Mouse (Mus musculus) thymus, postnatal 0 days (tissue): ENCODE data around the gene Urb2. TPM values are rescaled to one million over a fixed set of nuclear protein-coding genes. Genes with fewer than 3 reads are reported as not detected.

Experiments used
- DNase-seq: peaks from one replicate; pipeline ENCODE4 v3.0.0-alpha.2; 2015; ENCODE audit warnings: low spot score
- polyA plus RNA-seq: library from polyadenylated mRNA; unstranded; fragments of >200 nt; fragmentation: Nextera tagmentation; extraction: Ambion mirVana; gene quantifications from 2 replicates; pipeline ENCODE4 v1.2.1, GENCODE M21; 2015

Gene Urb2
- 4.0 and 4.2 TPM in 2 replicates for polyA plus RNA-seq

DNA sequence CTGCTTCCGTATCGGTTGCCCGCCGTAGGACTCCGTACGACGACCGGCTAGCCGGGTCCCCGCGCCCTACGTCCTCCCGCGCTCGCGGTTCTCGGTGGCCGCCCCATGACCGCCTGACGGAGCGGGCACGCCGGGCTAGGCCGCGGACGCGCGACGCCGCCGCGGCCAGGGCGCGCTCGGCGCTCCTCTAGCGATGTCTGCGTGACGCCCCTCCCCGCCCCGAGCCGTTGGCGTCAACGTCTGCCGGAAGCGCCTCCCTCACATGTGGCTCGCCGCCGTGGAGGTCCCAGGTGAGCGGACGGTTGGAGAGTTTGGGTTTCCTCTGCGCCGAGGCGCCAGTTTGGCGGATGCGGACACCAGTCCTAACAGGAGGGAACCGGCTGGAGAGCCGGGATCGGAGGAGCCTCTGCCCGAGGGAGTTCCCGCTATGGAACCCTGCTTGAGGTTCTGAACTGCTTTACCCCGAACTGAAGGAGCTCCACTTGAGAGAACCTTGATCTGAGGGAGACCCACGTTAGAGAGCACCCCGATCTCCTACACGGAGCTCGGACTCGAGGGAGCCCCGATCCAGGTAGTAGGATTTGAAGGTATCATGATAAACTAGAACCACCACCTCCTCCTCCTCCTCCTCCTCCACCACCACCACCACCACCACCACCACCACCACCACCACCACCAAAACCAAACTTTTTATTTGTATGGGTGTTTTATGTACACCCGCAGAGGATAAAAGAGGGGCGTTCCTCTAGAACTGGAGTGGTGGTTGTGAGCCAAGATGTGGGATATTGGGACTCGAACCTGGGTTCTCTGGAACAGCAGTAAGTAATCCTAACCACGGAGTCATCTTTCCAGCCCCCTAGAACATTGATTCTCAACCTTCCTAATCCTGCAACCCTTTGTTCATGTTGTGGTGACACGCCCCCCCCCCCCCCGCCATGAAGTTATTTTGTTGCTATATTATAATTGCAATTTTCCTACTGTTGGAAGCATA lies at the start of gene Urb2, which contains the start of gene Taf5l:
Gene Urb2 (plus strand): TSS at position 272 of the 991 bp plus-strand sequence.
Gene Taf5l (minus strand): TSS at position 161 of the 991 bp plus-strand sequence.
- DNase-seq: peak; percentile 95

DNA sequence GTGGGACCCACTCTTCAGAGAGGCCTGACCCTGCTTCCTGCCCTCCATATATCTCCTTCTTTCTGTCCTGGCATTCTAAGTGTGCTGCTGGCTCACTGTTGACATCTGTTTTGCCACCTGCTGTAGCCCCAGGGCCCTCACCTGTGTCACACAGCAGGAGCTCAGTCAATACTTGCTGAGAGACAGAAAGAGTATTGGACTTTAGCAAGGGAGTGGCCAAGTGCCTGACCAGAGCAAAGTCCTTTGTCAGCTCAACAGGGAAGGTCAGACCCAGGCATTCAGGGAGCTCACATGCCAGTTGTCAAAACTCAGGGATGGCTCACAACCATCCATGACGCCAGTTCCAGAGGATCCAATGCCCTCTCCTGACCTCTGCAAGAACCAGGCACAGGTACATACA lies 47.8 kb upstream of the Urb2 start:
- no peak for DNase-seq

DNA sequence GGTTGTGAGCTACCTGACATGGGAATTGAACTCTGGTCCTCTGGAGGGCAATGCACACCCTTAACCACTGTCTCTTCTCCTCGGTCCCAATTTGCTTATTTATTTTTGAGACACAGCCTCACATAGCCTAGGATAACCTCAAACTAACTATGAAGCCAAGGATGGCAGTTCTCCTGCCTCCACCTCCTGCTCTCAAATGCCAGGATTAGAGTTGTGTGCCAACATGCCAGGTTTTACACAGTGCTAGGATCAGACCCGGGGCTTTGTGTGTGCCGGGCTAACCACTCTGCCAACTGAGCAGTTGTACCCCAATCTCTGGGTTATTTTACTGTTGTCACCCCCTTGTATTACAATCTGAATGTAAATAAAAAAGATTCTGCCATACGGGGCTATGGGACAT lies 43.8 kb upstream of the Urb2 start:
- no peak for DNase-seq

DNA sequence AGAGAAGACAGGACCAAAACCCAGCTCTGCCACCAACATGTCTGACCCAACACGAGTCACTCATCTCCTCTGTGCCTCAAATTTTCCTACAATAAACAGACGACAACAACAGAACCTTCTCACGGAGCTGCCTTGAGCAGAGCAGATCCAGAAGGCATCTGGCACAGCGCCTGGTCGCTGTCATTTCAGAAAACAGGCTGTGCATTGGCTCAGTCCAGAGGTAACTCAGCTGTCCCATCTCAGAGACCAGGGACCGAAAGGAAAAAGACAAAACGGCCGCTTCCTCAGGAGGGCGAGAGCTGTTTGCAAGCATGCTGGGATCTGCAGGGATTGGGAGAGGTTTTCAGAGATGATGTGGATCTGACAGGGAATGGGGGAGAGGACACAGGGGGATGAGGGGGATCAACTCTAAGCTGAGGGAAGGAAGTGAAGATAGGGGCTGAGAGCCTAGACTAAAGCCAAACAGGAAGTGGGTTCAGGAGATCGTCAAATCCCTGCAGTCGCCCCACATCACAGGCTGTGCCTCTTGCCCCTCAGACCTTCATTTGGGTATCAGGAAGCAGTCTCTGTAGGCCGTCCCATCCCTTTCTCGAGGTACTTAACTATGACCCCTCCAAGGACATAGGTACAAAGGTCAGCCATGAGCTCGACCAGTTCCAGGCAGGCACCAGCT lies 43.0 kb upstream of the Urb2 start:
- DNase-seq: peak; percentile 20

DNA sequence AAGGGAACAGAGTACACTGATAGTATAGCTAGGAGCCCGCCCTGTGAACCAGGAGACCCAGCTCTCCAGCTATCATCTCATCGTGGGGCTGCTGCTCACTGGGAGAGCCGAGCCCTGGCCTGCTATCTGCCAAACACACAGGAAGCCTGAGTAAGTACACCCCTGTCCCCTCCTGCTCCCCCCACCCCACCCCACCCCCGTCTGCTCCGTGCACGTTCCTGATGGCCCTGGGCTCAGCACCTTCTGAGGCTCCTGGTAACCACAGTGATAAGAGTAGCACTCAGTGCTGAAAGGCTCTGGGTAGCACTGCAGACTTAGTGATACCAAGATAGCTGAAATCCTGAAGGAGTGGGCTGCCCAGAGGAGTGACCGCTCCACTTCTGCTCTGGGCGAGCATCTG lies 42.4 kb upstream of the Urb2 start:
- DNase-seq: no peak

DNA sequence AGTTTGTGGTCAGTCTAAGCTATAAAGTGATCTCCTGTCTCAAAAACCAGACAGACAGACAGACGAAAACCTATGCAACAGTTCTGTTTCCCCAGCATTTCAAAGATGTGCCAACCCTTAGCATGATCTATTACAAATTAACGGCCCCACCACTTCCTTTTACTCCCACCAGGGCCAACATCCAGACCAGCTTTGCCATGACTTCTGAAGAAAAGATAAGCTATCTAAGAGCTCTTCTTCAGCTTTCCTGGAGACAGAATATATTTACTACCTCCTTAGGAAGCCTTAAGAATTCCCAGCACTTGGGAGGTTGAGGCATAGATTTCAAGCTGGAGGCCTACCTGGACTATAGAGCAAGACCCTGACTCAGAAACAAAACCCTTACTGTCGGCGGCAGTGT lies 41.1 kb upstream of the Urb2 start:
- no peak for DNase-seq

DNA sequence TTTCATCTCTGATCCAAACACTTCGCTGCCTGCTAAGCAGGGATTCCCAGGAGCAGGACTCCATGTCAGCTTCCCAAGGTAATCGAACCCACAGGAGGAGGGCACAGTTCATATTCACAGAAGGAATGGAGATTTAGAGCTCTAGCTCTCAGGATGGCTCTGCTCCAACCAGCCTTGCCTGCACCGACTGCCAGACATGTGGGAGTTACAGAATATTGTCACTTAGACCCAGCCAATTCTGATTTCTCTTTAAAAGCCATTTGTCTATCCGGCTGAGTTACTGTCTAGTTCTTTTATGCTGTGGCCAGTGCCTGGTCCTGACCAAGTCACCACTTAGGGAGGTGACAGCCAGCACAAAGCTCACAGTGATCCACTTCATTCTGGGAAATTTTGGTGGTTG lies 39.6 kb upstream of the Urb2 start:
- no peak for DNase-seq

DNA sequence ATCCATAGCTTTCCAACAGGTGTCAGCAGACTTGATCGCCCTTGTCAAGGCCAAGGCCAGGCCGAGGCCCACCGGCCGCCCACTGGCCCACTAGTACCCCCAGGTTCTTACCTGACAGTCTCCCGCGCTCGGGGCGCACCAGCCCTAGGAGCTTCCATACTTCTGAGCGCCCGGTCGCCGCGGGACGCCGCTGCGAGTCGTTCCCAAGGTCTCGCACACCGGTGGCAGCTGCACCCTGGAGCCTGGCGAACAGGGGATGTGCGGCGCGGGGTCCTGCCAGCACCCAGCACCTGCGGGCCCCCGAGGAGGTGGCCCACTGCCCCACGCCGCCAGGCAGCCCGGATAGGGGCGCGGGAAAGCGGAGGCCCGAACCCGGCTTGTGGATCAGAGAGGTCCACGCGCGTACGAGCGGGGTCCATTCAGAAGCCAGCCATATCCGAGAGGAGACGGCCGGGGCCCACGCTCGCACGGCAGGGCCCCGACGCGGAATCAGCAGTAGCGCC lies 39.0 kb upstream of the Urb2 start:
- DNase-seq: peak; percentile 33

DNA sequence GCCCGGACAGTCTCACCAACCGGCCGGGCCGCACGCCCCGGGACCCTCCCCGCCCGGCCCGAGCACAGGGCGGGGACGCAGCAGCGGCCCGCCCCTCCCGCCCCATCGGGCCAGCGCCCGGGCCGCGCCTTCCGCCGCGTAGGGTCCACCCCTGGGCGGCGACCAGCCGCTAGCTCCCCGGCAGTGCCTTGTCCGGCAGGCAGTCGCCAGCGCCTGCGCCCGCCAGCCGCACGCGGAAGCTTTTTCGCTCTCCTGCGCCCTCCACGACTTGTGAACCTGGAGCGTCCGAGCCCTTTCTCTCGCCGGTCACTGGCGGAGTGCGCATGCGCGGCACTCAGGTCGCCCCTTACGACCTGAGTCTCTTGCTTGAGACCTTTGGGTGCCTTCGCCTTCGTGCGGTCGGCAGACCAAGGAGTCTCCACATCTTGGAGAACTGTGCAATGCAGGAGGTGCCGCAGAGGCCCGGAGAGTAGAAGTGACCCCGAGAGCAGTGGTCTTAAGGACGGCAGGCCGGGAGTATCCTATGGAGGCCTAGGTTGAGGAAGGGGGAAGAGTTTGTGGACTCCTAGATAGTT lies 38.4 kb upstream of the Urb2 start, which contains the start of gene Abcb10:
Gene Abcb10 (minus strand): TSS at position 297 of the 575 bp plus-strand sequence.
- peak; percentile 64 for DNase-seq

DNA sequence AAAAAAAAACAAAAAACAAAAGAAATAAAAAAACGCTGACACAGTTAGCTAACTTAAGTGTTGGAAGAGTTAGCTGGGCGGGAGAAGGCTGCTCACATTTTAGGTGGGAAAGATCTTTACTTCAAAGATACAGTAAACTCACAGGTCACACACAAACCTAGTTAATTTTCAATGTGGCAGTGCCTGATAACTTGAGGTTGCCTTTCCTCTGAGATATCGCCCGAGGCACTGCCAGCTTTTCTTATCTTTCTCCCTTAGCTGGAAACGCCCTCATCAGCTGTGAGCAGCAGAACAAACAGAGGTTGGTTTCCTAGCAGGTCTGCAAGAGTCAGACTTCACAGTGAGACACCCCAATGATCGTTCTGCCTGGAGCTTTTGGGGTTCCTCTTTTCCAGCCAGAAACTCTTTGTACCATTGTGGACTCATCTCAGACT lies 32.7 kb upstream of the Urb2 start:
- no peak for DNase-seq

DNA sequence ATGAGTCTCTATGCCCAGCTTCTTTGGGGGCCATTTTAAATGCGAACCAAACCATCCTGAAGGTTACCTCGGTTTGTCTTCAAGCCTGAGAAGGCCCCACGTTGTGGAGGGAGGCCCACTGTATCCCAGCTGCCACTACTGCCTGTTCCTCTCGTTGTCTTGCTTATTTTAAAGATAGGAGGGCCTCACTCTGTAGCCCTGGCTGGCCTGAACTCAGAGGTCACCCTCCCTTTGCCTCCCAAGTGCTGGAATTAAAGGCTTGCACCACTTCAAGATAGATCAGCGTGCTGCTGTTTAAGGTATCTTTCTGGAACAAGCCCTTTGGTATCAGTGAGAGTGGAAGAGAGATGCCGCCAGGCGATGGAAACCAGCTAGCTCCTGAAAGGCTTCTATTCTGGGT lies 32.2 kb upstream of the Urb2 start:
- no peak for DNase-seq

DNA sequence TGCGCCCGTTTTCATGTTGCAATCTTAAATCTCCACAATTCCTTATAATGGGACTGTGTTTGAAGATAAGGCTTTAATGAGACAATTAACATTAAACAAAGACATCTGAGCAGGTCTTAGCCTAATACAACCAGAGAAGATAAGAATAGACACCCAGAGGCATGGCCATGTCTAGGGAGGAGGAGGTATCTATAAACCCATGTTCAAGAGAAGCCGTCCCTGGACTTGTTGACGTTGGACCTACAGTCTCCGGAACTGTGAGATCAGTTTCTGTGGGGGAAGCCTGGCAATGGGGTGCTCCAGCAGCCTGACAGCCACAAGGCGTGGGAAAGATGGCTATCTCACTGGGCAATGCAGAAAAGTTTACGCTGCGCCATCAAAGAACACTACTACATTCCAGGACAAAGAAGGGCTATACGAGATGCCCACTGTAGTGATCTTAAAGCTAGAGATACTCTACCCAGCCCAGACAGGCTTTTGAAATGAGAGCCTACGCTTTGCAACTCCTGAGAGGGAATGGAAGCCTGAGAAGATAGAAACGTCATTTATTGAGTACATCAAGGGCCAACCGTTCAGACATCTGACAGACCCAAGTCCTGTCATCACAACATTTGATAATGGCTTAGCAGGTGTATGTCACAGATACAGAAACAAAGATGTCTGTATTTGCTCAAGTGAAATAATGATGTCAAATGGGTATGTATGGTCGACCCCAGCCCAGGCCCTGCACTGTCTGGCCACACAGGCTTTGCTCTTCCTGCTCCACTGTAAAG lies 30.8 kb upstream of the Urb2 start:
- no peak for DNase-seq

DNA sequence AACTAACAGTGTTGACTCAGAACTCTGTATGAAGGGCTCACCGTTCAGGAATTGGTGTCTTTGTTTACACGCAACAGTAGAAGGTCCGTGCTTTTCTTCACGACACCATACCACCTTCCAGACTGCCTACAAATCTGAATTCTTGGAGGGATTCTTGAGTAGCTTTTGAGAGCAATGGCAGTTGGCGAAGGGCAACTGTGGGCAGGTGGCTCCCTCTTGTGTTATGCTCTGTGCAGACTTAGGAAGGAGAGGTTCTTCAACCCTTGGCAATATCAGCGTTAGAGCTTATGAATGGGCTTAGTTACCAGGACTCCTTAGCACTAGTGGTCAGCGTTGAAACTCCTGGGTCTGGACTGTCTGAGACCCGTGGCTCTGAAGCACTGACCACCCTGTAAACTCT lies 28.7 kb upstream of the Urb2 start:
- no peak for DNase-seq

DNA sequence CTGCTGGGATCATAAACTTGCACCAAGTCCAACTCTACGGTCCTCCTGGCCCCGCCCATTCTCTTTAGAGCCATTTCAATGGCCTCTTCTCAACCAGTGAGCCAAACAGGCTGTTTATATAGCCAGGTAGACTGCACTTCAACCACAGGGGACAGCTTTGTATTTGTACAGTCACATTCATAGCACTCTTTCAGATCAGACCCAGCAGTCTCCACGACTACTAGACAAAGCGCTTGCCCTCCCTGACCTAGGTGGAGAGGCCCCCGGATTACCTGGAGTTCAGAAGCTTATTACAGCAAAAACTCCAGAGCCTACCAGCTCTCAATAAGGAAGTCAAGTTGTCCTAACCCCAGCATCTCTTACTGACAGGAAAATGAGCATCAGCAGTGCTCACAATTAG lies 27.7 kb upstream of the Urb2 start:
- DNase-seq: no peak

DNA sequence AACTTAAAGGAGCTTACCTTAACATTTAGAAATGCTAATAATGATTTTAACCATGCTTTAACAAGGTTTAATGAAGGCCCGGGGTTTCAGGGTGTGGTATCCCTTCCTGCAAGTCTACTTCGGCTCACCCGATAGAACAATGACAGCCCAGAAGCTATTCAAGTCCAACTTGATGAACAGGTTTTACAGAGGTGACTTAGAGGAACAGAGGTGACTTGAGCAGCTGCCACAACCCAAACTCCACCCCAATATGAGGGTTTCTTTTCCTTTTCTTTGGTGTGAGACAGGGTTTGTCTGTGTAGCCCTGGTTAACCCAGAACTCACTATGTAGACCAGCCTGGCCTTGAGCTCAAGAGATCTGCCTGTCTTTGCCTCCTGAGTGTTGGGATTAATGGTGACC lies 27.3 kb upstream of the Urb2 start:
- no peak for DNase-seq

DNA sequence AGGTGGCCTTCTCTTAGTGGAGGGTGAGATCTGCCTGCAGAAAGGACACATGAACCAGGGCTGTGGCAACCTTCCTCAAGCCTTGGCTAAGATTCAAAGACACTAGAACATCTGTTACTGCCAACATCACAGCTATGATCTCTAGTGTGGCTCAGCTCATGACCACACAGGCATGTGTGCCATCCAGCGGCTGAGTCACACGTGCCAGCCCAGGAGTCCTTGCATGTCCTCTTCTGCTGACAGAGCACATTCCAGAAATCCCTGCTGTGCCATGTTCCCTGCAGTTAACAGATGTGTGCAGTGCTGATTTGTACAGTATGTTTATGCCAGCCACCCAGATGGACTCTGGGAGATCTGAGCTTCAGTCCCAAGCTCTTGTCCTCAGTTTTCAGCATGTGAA lies 21.7 kb upstream of the Urb2 start:
- DNase-seq: no peak

DNA sequence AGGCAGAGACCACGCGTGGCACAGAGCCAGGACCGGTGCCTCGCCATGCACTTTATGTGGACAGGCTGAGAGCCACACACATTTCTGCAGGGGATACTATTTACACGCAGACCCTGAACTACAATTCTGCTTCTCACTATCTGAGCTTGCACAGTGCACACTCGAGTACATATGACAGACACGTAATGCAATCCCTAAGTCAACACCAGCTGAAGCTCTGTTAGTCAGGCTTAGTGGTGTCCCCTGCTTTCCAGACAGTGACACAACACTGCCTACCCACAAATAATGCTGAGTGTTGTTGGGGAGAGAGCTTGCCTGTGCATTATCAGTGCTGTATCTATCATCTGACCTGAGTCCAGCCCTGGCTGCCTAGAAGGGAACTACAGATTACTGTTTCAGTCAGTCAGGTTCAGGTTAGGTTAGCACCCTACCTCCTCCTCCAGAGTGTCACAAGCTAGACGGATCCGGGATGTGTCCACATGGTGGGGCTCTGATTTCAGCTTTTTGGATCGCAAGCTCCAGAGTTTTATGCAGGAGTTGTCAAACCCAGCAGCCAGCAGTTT lies 18.7 kb upstream of the Urb2 start:
- DNase-seq: no peak

DNA sequence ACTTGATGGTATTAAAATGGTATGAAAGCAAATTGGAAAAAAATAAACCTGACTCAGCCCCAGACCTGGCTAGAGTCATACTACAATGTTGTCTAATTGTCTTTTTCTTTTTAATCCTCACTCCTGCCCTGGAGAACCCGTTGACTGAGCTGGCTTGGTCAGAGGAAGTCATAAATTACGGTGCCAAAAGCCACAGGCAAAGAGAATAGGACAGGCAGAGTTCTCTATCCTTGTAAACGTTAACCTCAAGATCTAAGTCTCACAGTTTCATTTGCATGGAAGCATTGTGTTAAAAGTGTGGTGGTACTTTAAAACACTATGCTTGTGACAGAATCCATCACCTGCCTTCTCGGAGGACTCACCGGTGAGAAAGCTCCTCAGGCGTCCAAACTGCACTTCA lies 13.5 kb upstream of the Urb2 start:
- DNase-seq: no peak

DNA sequence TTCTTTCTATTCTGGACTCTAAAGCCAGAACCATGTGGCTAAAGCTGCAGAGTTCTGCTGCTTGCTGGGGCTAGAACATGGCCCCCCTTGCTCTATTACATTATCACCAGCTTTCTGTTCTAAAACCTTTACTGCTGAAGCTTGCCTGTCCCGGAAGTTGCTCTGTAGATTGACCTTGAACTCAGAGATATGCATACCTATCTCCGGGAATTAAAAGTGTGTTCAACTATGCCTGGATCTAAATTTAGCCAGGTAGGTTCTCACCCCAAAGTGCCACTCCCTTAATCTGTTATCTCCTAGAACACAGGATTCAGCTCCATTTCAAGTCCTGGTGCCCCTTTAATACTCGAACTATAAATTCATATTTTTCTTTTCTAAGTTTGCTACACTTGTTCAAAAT lies 9.7 kb upstream of the Urb2 start:
- no peak for DNase-seq

DNA sequence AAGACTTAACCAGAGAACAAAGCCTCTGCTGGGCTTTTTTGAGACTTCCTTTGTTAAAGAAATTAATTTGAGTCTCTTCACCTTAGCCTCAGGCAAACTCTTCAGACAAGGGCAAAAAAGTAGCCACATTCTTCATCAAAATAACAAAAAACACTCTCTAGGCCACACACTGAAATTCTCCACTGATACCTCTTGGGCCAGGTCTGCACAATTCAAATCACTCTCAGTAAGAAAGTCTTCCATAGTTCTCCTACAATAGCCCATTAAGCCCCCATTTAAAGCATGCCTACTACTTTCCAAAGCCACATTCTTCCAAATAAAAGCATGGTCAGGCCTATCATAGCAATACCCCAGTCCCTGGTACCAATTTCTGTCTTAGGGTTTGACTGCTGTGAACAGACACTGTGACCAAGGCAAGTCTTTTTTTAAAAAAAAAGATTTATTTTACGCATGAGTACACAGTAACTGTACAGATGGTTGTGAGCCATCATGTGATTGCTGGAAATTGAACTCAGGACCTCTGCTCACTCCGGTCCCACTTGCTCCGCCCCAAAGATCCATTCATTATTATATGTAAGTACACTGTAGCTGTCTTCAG lies 9.2 kb upstream of the Urb2 start:
- no peak for DNase-seq
